Mouse (Mus musculus) embryonic stem cell, embryonic (primary cell): ENCODE results near the gene Mkln1.
"Not testable (repeated sequence)": the region's sequence is repeated elsewhere in the genome, so short reads cannot be mapped to it uniquely, and the experiment has no call there.

Experiments used
- CTCF ChIA-PET, 4 experiments: fragments of 300-600 bp in 2 of 4; fragments of 350-600 bp in 2 of 4; sonication (Branson Sonifier 250); formaldehyde crosslinking; loops; one replicate each; lab custom pipeline; 2022; ENCODE audit warnings: inconsistent platforms in 2 of 4; lab: Charles Lee
- POLR2A ChIA-PET, 4 experiments: fragments of 300-600 bp in 2 of 4; fragments of 350-600 bp in 2 of 4; sonication (Branson Sonifier 250); formaldehyde crosslinking; loops; one replicate each; lab custom pipeline; 2022; ENCODE audit warnings: antibody characterized with exemption in 4 of 4, inconsistent platforms in 1 of 4; lab: Charles Lee

The Mkln1 gene

DNA sequence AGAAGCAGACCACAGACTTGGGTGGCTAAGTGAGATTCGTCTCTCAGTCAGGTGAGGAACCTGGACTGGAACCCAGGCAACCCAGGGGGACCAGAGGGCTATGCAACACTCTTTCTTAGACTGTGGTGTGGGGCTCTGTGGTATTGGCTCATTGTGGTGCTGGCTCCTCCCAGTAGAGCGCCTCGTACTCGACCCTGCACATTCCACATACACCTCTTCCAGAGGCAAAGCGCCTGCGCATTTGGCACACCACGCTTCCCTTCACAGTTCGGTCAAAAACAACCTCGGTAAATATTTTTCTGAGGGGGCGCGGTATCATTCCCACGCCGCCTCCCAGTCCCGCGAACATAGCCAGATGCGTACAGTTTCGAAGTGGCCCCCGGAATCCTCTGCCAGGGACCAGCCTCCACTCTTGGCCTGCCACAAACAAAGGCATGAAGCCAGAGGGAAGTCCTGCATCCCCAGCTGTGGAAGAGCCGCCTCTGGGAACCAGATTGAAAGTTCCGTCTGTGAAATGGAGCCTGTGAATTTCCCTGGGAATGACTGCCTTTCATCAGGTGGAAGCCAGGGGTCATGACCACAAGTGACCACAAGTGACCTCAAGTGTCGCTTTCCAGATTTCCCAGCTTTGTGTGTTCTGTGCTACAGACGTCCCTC lies 152.5 kb downstream of the Mkln1 start:
- CTCF ChIA-PET = interaction anchor here in 2 of 4 experiments (0.6 to 1.2 kb wide), 2 partner anchors 25 to 27 kb away, joined by 3 to 5 read pairs; no protein-coding TSS in a partner anchor
- POLR2A ChIA-PET = interaction anchor here in 2 of 4 experiments (1.0 to 1.6 kb wide), 4 partner anchors 8 to 21 kb away, joined by 3 to 6 read pairs (median 3); no protein-coding TSS in a partner anchor

DNA sequence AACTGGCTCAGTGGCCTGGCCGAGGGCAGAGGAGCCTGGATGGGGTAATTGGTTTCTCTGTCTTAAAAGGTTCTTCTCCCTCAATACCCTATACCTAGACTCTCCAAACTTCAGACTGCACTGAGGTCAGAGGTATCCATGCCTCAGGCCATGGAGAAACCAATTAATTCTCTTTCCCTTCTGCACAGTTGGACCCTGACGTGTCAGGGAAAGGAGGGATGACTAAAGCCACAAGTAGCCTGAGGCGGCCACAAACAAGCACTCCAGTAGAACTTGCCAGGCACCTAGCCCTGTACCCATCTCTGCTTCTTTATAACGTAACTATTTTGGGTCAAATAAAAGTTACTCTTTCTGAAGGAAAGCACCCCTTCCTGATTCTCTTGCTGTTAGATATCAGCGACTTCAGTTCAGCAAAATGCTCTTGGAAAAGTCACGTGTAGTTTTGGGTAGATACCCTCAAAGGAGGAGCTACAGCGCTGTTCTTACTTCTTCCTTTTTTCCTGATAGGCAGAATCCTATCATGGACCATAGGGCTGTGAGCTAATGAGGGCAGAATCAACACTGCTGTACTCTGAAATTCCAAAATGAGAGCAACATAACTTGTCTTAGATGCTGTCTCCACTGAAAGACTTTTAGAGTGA lies 158.0 kb downstream of the Mkln1 start:
- ChIA-PET CTCF (interaction anchor here (0.5 to 1.3 kb wide), 9 partner anchors 17 to 1450 kb away, joined by 3 to 5 read pairs (median 3); no protein-coding TSS in a partner anchor), POLR2A (interaction anchor here in 2 of 4 experiments (1.5 to 2.3 kb wide), 2 partner anchors 11 to 81 kb away, joined by 3 to 8 read pairs; no protein-coding TSS in a partner anchor)

DNA sequence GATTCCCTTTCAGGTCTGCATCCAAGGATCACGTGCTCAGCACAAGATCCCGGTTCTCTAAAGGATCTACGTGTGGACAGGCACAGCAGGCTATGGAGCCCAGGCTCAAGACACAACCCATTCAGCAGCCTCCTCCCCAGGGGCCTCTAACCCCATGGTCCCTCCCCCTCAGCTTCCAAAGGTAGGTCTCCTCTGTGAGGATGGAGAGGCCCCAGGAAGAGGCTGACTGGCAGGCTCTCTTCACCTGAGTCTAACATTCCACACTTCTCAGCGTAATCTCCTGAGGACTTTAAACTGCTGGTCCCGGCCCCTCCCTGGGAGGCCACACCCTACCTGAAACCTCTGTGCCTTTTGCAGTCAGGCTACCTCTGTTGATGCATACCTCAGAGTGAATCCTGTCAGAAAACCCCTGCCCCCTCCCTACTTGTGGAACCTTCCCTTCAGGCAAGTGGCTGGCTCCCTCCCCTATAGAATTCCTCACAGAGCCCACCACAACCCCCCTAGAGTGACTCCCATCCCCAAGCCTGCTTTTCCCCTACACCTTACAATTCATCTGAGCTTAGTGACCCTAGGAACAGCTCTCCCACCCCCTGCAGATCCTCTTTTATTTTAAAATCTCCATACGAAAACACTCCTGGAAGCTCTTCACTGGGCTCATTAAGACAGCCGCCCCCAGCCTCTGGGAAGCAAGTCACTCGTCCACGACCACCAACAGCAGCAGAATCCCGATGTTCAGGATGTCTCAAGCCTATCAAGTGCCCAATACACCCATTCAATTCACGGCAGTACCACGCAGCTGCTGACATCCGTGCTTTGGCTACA lies 161.8 kb downstream of the Mkln1 start:
- ChIA-PET POLR2A (interaction anchor here in 2 of 4 experiments (0.6 to 2.4 kb wide), 9 partner anchors 9 to 90 kb away, joined by 3 to 6 read pairs (median 3); no protein-coding TSS in a partner anchor), CTCF (interaction anchor here in 3 of 4 experiments (0.6 to 2.1 kb wide), 6 partner anchors 34 to 96 kb away, joined by 3 to 7 read pairs (median 4); no protein-coding TSS in a partner anchor)

DNA sequence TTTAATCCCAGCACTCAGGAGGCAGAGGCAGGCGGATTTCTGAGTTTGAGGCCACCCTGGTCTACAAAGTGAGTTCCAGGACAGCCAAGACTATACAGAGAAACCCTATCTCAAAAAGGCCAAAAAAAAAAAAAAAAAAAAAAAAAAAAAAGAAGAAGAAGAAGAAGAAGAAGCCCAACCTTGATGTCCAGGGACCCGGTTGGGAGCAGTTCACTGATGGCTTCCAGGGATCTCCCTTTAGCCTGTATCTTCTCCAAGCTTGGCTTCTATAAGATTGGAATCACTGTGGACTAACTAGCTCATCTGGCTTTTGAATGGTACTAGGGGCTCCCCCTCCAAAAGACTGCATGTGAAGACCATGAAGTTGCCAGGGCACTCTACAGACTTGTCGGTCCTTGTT lies 163.4 kb downstream of the Mkln1 start:
- POLR2A ChIA-PET = not testable (repeated sequence)
- CTCF ChIA-PET = interaction anchor here in 2 of 4 experiments (1.2 to 2.2 kb wide), 2 partner anchors 36 to 77 kb away, joined by 4 to 6 read pairs; no protein-coding TSS in a partner anchor

DNA sequence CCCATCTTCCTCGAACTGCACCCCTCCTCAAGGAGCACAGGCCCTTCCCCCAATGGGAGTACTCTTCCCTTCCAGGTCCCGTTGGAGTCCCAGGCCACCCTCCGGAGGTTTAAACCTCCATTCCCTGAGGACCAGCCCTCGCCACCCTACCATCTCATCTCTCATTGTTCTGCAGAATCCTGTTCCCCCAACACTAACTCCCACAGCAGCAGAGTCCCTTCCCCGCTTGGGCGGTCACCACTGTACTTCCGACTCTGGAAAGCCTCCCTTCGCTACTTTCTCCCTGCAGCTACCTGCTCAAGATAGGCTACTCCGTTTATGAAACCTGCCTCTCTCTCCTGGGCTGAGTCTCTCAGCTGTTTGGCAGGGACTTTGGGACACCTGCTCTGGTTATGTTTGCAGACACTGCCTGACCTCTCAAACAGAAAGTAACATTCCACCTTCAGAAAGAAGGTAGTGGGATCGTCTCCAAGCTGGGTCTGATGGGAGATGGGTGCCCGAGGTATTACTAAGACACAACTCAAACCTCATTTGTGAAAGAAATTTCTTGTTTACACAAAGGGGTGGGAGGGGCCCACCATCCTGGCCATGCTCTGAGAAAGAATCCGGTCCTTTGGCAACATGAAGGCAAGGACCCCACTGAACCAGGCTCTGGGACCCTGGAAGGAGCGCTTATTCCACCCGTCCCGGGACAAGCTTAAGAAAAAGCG lies 164.0 kb downstream of the Mkln1 start:
- ChIA-PET CTCF (interaction anchor here in 3 of 4 experiments (1.2 to 2.2 kb wide), 4 partner anchors 34 to 77 kb away, joined by 4 to 6 read pairs (median 4); no protein-coding TSS in a partner anchor), POLR2A (interaction anchor here in 2 of 4 experiments (0.8 to 1.6 kb wide), 4 partner anchors 11 to 62 kb away, joined by 3 to 4 read pairs (median 3); no protein-coding TSS in a partner anchor)

DNA sequence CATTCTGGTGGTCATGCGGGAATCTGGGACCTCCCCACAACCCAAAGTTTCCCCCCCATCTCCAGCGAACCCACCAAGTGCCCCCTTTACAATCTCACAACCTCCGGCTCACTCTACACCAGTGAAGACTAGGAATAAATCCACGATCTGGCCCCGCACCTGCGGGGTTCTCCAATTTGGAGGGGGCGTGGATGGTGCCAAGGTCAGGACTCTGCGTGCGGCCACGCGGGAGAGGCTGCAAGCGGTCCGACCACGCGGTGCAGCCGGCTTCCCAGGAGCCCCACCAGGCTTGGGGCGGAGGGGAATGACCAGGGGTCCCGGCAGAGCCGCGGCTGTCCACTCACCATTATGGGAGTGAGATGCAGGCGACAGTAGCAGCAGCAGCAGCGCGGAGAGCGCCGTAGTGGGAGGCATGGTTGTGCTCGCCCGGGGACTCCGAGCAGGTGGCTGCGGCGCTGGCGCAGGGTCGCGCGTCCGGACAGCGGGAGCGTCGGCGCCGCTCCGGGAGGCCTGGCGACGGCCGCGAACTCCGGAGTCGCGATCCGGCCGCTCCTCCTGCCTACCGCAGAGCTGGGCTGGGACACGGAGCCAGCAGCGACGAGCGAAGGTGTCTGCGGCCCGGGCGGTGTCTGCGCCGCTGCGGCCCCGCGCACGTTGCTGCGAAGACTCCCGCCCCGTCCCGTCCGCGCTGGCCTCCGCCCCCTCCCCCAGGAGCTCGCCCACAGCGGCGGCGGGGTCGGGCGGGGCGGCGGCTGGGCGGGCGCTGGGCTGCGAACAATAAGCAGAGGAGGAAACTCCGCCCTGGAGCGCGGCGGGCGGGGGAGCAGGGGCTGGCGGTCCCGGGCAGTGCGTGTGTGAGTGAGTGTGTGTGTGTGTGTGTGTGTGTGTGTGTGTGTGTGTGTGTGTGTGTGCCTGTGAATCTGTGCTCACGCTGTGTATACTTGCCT lies 165.0 kb downstream of the Mkln1 start, which contains the start of gene Podxl:
Gene Podxl (minus strand): TSS at position 747 of the 947 bp plus-strand sequence.
- ChIA-PET CTCF (interaction anchor here in 3 of 4 experiments (0.6 to 2.2 kb wide), 4 partner anchors 35 to 74 kb away, joined by 3 to 6 read pairs (median 4); no protein-coding TSS in a partner anchor), POLR2A (interaction anchor here in 3 of 4 experiments (0.6 to 1.6 kb wide), 5 partner anchors 14 to 743 kb away, joined by 3 to 4 read pairs (median 4); no protein-coding TSS in a partner anchor)

DNA sequence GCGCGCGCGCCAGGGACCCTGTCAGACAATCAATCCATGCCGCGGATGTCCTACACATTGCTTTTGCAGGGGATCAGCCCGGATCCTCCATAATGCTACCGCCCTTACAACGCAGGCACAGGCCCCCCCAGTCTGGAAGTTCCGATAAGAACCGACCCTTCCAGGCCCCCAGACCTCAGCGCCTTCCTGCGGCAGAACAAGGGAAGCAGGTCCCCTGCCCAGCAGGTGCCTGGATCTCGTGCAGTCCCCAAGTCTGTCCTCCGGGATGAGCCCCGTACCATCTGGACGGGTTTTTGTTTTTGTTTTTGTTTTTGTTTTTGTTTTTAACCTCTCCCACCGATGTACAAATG lies 165.6 kb downstream of the Mkln1 start:
- CTCF ChIA-PET = interaction anchor here in 2 of 4 experiments (0.6 to 1.4 kb wide), 3 partner anchors 38 to 76 kb away, joined by 3 to 4 read pairs (median 3); no protein-coding TSS in a partner anchor
- POLR2A ChIA-PET = interaction anchor here in 2 of 4 experiments (0.6 to 1.6 kb wide), 3 partner anchors 15 to 662 kb away, joined by 3 to 4 read pairs (median 4); no protein-coding TSS in a partner anchor

DNA sequence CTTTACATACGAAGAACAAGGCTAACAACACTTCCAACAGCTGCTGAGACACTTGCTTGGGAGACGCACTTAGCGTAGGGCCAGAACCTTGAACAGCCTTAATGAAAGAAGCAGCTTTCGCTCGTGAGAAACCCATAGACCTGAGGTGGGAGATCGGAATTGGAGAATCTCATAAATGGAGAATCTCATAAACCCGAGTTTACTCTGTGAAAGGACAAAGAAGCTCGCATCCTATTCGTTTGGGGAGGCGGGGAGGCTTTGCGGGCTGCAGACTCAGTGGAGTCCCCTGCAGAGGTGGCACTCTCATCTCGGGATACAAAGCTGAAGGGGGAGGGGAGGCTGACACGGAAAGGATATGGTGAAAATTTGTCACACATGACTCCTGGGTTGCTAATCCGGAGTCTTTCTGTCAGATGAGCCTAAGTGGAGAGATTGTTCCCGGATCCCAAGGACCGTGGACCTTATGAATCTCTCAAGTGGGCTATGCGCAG lies 166.4 kb downstream of the Mkln1 start:
- ChIA-PET CTCF (interaction anchor here in 2 of 4 experiments (0.9 to 1.4 kb wide), 3 partner anchors 39 to 75 kb away, joined by 3 to 4 read pairs (median 3); no protein-coding TSS in a partner anchor), POLR2A (interaction anchor here in 1 of 4 experiments (0.6 to 0.9 kb wide), 4 partner anchors 14 to 1000 kb away, joined by 3 to 5 read pairs (median 4); no protein-coding TSS in a partner anchor)
